Mouse (Mus musculus) lung, postnatal 36 days (tissue): ENCODE data around the gene Tcf7l1.

Experiments used
- DNase-seq: peaks from one replicate; pipeline ENCODE4 v3.0.0; 2022; ENCODE audit warnings: mixed read lengths

Gene Tcf7l1

DNA sequence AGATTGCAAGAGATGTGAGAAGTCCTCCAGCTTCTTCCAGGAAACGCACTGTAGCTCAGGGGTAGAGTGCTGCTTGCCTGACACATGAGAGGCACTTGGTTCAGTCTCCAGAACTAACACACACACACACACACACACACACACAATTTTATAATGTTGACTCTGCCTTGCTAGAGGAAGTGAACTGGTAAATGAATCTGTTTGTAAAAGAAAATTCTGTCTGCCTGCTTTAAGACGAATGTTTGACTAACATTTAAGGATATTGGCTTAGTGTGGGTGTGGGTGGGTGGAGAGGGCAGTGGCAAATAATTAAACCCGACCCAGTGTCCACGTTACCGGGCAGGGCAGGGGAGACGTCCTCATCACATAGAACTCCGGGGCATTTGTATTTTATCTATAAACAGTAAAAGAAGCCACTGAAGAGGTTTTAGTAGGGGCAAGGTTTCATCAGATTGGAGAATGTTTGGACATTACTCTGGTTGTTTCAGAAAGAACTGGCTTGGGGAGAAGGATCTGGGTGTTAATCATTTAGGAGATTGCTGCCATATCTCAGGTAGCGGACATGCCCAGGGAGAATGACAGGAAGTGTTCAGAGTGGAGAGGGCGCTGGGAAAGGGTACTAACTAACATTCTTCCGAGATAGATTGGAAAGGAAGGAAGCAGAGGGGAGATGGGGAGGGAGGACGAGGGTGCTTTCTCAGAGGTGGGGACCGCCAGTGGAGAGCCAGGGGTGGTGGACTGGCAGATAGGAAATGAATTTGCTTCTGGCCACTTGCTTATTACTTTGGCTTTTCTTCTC, 169.1 kb downstream of the Tcf7l1 start:
- peak; percentile 76 for DNase-seq

DNA sequence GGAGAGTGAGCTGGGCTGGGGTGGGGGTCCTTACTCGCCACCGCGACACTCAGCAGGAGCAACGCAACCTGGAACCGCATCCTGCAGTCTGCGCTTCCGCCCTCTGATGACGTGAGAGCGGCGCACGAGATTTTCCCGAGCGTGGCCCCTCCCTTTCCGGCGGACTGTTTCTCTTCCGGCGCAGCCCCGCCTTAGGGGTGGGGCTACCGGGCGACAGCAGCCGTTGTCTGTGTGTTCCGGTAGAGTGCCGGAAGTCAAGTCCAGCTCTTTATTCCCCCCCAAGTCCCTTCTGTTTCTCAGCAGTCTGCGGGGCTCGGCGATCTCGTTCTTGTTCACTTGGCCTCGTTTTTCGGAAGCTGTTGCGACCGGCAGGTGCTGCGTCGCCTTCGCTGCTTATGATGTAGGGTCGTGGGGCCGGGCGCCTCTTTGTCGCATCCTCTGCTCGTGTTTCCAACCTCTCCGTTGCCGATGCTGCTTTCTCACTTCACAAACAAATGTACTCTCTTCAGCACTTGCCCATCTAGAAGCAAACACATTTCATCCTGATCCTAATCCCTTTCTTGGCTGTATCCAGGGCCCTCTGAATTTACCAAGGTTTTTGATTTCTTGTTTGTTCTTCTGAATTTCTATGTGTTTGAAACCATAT, 172.3 kb downstream of the Tcf7l1 start, which contains the start of gene Tgoln1:
Tgoln1 (minus strand) TSS at position 358 of the 646 bp plus-strand sequence.
- peak; percentile 97 for DNase-seq

DNA sequence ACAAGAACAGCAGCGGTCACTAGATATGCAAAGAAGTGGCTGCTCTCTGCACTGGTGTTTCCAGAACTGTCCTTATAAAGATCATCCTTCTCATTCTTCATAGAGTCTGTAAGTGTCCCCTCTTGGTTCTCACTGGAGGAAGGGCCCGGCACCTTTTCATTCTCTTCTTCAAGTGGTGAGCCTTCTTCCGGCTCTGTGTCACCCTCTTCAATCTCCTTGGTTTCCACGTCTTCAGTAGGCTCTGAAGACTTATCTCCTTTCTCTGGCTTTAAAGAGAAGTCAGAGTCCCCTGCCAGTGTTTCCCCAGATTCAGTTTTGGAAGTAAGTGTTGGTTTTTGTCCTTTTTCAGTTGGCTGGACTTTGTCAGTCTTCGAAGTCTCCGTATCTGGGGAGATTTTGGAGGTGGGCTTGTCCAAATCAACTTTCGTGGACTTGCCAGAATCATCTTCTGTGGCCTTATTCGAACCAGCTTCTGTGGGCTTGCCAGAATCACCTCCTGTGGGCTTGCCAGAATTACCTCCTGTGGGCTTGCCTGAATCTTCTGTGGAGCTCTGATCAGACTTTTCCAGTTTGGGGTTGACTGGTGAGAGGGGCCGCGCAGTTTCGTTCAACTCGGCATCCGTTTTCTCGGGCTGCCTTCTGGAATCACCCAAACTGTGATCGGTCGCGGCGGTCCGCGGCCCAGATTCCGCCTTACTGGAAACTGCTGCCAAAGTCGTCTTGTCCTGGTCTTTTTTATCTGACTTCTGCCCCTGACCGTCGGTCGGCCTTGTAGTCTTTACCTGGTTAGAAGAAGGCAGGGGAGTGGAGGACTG, 173.3 kb downstream of the Tcf7l1 start:
- DNase-seq, result no peak

DNA sequence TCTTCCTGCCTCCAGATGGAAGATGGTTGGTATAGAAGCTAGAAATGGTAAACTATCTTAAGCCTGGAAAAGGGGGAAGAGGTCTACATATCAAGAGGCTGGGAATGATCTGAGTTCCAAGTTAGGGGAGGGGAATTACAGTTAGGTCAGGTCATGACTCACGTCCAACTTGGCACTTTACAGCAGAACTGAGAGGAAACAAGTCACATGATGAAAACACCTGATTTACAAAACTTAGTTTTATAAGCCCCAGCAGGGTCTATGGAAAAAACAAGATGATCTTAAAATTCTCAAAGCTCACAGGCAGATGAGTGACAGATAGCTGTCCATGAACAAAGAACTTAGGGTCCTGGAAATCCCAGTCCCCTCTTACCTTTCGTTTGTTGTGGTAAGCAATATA, 173.9 kb downstream of the Tcf7l1 start:
- DNase-seq, result no peak

DNA sequence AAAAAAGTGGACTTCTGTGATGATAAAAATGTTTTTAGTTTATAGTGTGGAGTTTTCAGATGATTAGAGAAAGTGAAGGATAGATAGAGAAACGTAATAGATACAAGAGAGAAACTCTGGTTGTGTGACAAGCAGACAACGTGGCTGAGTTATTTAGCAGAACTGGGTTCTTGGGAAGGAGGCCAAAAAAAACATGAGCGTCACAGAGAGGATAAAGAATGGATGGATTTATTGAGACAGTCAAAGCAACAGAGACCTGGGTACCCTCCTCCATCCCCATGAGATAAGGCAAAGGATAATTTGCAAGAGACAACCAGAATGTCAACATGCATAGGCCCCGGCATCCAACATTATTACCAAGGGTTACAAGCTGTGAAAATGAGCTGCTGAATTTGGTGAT, 178.8 kb downstream of the Tcf7l1 start:
- no peak for DNase-seq

DNA sequence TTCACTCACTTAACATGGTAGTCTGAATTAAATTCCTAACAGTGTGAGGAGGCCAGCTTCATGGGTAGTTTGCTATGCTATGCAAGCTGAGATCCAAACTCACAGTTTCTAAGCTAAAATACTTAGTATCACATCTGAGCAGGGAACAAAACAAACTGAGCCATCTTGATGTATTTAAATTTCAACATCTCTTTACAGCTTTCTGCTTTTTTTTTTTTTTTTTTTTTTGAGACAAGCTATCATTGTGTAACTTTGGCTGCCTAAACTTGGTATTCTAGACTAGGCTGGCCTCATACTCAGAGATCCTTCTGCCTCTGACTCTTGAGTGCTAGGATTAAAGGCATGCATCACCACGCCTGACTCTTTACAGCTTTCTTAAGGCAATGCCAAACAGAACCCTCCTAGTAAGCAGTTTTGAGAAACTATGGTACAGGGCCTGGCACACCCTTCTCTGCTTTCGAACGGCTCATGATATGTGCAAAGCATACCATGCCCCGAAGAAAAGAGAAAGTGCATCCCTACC, 180.3 kb downstream of the Tcf7l1 start:
- no peak for DNase-seq

DNA sequence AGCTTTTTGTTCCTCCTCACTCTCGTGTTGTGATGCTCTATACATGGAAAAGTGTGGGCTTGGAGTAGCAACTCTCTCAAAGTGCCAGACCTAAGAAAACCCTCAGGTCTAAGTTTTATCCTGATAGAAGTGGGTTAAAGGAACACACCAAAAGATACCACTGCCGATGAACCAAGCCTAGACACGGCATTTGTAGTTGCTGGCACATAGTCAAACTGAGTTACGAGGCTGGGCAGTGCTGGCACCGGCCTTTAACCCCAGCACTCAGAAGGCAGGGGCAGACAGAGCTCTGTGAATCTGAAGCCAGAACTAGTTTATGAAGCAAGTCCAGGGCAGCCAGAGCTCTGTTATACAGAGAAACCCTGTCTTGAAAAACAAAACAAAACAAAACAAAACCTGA, 181.4 kb downstream of the Tcf7l1 start:
- no peak for DNase-seq

DNA sequence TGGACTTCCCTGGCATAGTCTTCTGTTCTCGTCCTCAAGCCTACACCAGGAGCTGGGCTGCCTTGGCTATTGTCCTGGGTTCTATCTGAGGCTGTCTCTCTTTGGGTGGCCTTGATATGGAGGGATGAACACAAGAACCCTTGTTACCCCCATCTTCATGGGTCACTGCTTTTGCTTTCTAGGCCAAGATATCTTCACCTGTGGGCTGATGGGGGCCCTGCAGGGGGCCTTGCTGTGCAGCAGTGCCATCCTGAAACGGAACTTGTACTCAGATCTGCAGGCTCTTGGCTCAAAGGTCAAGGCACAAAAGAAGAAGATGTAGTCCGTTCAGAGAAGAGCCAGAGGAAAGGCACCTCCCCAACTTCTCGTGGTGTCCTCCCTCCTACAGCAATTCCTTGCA, 182.0 kb downstream of the Tcf7l1 start:
- DNase-seq, result no peak

DNA sequence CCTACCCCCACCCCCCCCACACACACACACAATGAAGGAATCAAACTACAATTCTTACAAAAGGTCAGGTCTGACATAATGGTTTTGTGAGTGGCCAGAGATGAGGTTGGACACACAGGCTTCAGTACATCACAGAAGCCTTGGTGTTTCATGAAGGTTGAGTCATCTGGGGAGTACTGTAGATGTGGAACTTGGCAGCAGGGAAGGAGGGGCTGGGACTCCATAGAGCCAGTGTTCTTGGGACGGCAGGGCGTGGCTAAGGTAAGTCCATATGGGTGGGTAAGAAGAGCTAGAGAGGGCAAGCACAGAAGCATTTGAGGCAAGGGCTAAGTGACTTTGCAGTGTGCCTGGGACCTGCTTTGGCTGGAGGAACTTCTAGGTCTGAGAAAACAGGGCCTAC, 185.0 kb downstream of the Tcf7l1 start:
- no peak for DNase-seq

DNA sequence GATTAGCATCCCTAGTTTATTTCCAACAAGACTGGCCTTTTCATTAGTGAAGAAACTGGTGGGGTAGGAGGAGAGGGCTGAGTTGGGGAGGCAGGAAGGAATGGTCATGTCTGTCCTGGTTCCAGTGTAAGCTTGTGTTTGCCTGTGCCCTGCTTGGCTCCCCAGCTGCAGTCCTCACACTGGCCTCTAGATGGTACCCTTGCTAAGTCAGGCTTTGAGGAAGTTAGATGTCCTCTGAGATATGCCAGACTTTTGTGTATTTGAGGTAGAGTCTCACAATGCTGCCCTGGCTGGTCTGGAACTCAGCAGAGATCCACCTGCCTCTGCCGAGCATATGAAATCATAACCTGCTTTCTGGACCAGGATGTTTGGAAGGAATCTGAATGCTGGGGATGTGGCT, 187.3 kb downstream of the Tcf7l1 start:
- DNase-seq, result peak; percentile 95

DNA sequence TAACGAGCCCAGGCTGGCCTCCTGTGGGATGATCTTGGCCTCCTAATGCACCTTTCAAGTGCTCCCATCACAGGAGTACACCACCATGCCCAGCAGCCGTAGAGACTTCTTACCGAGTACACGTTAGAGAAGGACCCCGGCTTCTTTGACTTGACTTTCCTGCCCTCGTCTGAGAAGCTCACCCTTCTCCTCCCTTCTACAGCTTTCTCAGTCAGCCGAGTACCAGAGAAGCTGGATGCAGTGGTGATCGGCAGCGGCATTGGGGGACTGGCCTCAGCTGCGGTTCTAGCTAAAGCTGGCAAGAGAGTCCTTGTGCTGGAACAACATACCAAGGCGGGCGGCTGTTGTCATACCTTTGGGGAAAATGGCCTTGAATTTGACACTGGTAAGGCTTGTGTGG, 188.3 kb downstream of the Tcf7l1 start:
- no peak for DNase-seq

DNA sequence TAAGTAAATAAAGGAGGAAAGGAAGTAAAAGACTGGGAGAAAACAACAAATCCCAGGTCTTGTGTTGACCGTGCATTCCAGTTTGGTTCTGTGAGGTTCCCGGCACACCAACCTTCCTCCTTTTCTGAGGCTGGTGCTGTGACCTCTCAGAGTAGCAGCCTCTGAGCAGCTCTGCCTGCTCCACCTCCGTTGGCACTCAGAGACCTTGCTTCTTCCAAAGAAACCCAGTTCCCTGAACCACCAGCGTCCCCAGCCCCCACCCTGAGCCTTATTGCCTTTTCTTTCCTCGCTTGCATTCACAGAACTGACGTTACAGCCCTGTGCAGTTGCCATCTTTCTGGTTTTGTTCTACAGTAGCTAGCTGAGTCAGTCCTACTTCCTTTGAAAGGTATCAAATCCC, 188.8 kb downstream of the Tcf7l1 start:
- DNase-seq, result no peak

DNA sequence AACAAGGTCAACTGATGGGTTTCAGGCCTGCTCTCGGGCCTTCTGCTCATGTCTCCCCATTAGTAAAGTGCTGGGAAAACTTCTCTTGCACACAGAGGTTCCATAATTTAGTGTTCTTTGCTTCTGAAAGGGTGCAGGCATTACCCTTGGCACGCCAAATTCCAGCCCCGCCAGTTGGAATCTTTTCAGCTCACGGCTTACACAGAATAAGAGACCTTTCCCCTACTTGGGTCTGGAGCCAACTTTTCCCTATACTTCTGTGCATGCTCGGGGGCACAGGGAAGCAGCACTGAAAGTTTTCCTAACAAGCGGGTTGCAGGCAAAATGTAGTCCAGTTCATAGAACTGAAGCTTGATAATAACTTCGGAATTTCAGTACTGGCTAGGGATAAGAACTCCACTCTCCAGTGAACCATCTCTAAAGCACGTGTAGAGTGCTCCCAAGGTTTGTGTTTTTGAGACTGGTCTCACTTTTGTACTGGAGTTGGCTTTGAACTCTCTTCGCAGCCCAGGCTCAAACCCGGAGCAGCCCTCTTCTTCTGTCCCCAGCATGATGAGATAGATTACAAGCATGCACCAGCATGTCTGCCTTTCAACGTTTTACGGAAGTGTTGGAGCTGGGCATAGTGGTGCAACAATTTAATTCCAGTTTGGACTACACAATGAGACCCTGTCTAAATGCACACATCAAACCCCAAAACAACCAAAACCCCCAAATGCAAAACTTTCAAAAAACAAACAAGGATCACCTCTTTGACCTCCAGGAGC, 190.1 kb downstream of the Tcf7l1 start:
- peak; percentile 28 for DNase-seq

DNA sequence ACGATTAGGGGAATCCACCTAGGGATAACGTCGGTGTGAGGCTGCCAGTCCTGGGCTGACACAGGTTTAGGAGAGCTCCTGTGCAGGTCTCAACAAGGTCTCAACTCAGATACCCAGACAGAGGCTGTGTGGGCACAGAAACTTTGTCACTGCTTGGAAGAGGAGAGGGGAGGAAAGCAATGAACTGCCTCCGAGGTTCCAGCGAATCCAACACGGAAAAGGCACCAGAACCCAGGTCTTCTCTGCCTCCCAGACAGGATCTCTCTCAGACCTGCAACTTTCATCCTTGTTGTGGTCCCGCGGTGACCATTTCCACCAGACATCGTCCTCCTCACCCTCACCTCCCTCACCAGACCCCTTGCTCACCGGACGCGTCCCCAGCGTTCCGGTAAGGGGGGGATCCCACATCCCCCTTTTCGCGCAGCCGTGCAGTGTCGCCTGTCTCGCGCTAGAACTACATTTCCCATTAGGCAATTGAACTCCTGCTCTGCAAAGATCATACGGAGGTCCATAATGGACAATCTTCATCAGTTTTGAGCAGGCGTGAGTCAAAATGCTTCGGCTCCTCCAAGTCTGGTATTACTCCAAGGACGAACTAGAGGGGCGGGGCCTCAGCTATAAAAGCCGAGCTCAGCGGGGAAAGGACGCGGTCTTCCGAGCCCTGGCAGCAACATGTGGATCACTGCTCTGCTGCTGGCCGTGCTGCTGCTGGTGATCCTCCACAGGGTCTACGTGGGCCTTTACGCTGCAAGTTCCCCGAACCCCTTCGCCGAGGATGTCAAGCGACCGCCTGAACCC, 190.9 kb downstream of the Tcf7l1 start, which contains the start of the genes Elmod3 and Retsat:
Elmod3 (minus strand) TSS at position 458 of the 798 bp plus-strand sequence.
Retsat (plus strand) TSS at position 520 of the 798 bp plus-strand sequence.
- DNase-seq, result peak; percentile 98

DNA sequence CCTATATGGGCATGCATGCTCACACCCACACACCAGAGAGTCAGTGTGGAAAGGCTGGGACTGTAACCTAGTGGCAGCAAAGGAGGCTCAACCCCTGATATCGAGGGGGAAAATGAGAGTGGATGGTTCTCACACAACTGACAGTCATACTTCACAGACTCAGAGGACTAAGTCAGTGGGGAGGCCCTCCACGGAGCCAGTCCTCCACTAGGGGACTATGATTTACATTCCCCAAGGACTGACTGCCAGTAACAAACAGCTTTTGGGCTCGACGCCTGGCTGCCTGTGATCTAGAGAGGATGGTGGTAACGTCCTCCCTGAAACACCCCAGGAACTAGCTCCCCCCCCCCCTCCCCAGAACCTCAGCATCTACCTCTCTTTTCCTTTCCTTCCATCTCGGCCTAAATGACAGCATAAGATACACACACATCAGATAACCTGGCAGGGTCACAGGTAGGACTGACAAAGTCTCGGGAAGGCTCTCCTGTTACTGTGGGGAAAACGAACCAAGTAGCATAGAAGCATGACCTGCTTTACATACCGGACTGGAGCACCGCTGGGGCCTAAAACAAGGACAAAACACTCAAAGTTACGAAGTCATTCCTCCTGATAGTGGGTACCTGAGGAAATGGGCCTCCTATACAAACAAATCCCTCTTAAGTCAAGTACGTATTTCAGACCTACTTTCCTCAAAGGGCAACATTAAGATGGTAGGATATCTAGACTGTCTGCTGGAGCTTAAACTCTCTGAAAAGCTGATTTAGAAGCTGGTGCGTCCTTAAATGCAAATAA, 191.8 kb downstream of the Tcf7l1 start:
- DNase-seq, result peak; percentile 61

DNA sequence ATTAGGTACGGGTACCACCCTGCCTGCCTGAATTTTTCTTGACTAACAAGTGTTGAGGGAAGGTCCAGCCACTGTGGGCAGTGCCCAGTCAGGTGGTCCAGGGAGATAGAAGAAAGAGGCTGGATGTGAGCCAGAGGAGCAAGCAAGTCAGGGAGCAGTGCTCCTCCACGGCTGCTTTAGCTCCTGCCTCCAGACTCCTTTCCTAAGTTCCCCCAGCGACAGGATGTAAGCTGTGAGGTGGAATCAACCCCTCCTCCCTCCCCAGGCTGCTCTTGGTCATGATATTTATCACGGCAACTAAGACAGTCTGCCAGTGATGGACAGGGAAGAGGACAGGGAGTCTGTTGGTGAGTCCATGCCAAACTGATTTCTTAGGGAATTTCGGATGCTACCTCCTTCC, 195.1 kb downstream of the Tcf7l1 start:
- DNase-seq, result no peak

DNA sequence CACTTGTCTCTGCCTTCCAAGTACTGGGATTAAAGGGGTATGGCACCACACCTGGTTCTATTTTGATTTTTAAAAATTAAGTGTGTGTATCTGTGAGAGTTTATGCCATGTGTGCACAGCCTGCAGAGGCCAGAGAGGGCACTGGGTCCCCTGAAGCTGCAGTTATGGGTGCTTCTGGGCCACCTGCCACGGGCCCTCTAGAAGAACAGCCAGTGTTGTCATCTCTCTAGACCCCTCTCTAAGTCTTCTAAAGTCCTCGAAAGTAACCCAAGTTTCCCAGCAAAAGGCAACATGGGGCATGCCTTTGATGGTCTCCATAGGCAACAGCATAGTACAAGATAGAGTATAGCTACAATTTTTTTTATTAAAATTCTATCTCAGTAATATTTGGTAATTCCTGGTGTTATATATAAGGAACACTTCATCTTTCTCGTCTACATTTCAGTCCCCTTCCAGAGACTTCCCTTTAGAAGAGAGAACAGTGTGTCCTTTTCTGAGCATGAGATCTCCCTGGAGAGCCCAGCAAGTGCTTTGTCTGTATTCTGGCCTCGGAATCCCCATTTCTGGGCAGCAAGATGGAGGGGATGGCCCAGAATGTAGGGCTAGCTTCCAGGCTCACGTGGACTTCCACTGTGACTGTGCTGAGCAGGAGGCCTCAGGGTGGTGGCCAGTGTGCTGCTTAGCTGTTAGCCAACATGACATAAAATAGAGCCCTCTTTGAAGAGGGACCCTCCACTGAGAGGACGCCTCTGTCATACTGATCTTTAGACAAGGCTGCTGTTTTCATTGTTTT, 195.8 kb downstream of the Tcf7l1 start:
- no peak for DNase-seq

DNA sequence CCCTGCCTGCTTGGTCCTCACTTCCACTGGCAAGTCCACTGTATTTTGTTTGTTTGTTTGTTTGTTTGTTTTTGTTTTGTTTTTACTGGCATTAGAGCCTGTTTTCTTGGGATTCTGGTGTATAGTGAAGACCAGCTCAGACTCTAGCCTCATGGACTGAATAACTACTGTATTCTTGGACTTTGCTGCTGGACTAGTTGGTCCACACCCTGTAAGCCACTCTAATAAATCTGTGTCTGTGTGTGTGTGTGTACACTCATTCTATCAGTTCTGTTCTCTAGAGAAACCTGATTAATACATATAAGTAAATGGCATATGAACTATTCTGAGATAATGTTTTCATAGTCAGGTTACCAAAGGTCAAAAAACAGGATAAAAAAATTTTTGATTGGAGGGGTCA, 198.9 kb downstream of the Tcf7l1 start:
- no peak for DNase-seq

DNA sequence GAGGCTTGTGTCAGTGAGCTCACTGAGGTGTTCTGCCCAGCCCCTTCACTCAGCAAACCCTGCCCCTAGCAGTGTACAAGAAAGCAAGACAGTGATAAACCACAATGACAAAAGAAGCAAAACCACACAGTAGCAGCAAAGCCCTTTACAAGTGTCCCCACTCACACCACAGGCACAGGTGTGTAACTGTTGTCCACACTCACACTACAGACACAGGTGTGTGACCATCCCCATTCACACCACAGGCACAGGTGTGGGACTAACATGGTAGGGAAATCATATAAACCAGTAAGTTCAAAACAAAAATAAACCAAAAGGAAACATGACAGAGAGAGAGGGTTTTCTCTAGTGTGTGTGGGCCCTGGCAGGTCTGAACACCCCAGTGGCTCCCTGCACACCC, 200.7 kb downstream of the Tcf7l1 start:
- no peak for DNase-seq

DNA sequence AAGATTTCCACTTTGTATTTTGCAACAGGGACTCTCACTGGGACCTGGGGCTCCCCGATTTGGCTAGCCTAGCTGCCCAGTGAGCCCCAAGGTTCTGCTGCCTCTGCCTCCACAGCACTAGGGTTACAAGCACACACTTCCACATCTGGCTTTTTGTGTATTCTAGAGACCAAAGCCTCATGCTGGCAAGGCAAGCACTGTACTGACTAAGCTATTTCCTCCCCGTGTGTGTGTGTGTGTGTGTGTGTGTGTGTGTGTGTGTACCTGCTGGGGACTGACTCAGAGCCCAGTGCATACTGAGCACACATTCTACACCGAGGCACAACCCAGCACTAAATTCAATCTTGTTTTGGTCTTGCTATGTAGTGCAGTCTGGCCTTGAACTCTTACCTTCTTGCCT, 202.4 kb downstream of the Tcf7l1 start:
- DNase-seq, result no peak
